Mouse (Mus musculus) gastrocnemius, postnatal 4 days (tissue): Measurements from ENCODE around the gene Myo1d. TPM values are rescaled to one million over a fixed set of nuclear protein-coding genes. Genes with fewer than 3 reads are reported as not detected.
"Not testable (repeated sequence)": the region's sequence is repeated elsewhere in the genome, so short reads cannot be mapped to it uniquely, and the experiment has no call there.

Source experiments
- DNase-seq, 2 experiments: peaks; one replicate each; pipeline ENCODE4 v3.0.0; 2021 to 2022; ENCODE audit warnings: low spot score in 2 of 2, mixed read lengths in 2 of 2
- total RNA-seq, 2 experiments: library from RNA; stranded (reverse); gene quantifications; 2 replicates each; pipeline ENCODE4 v1.2.3; 2021

Myo1d gene
- total RNA-seq, 2 experiments from 2014 or later, result 7.4 to 8.4 TPM

DNA sequence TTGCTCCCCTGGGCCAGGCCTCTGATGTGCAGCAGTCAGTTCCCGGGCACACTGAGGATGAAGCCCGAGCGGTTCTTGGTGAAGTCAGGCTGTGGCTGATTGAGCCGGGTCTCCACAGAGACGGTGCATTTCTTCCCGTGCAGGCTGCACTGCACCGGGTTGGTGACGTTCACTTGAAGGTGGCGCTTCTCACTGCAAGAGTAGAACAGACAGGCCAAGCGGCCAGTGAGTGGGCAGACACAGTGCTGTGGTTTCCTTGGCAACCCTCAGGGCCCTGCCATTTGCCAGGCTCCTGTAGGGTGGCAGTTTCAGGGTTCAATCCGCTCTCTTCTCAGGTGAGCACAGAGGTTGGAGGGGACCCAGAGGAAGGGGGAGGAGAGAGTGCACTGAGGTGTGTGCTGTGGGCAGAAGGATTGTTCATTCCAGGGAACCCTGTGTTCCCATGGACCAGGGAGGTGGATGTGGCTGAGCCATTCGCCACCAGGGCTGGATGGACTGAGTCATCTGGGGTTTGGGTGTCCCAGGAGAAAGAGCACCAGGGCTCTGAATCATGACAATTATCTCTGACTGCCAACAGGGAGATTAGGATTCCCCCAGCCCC, 295.5 kb downstream of the Myo1d start:
- DNase-seq, result no peak

DNA sequence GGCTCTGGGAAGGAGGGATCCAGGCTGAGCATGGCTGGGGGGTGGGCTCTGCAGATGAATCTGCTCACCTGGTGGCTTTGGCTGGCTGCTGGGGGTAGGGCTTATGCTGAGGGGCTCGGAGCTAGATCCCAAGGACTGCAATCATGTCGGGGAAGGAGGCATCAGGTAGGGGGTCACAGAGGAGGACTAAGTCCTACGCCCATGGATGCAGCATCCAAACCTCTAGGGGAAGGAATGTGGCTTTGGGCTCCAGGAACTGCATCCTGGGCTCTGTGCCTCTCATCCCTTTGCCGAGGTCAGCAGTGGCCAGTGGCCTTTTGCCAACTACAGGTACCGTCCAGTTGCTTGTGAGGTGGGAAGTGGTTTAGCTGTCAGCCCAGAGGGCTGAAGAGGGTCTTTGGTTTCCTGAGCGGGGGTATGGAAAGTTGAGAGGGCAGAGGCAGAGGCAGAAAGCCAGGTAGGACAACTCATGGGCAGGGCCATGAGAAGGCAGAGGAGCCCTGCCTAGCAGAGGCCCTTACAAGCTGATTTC, 296.2 kb downstream of the Myo1d start:
- DNase-seq, result no peak

DNA sequence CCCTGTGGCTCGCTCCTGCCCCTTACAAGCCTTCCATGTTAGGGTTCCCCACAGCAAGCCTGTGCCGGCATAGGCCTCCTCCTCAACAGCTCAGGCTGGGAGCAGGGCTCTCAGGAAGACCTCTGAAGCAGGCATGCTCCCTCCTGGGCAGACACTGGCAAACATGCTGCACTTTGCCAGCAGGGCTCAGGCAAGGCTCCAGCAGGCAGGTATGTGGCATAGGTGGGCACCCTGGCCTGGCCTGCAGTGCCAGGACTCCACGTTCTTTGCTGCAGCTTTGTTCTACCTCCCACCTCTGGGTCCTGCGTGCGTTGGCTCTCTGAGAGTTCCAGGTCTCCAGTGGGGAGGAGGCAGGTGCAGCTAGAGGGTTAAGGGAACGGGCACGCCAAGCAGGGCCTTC, 296.9 kb downstream of the Myo1d start:
- DNase-seq, result no peak

- no peak for DNase-seq
These were observed 297.5 kb downstream of the Myo1d start for GRCm38 (mm10) chr11:80482347-80482746.

DNA sequence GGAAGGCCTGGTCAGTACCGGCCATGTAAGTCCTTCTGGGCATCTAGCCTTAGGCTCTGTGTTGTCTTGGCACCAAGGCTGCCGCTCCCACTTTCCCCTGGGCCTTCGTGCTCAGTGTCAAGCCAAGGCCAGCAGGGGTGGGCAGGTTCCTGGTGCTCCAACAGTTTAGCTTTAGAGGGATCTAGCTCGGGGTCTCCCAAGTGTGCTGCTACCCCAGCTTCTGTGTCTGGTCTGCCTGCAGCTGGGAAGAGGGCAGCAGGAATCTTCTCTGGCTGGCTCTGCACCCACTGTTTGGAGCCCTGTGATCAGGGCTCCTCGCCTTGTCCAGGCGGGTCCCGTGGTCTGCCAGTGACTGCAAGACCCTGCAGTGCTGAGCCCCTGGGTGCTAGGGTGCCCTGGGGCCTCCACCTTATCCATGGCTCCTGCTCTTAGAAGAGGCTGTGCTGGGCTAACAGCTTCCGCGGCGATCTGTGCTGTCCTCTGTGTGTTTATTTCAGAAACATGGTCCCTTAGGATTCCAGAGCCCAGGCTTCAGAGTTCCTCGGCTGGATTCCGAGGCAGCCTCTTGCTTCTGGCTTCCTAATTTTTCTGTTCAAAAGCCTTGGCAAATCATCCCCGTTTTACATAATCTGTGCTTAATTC, 298.3 kb downstream of the Myo1d start:
- no peak for DNase-seq

- DNase-seq, result no peak
These were observed 299.6 kb downstream of the Myo1d start for GRCm38 (mm10) chr11:80479906-80480866.

DNA sequence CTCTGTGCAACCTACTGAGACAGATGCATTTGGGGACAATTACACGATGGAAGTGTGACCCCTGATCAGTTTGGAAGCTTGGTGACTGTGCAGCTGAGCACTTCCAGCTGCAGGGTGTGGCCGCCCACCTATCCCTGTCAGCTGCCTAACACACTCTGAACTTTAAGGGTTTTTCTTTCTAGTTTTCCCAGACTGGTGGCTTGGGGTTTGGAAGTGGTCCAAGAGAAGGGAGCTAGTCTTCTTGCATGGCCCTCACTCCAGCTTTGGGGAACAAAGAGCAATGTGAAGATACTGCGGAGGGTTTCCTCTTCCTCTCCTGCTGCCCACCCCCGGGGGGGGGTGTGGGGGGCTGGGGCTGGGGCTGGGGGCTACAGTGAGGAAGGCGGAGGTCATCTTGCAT, 300.4 kb downstream of the Myo1d start:
- DNase-seq, result no peak

DNA sequence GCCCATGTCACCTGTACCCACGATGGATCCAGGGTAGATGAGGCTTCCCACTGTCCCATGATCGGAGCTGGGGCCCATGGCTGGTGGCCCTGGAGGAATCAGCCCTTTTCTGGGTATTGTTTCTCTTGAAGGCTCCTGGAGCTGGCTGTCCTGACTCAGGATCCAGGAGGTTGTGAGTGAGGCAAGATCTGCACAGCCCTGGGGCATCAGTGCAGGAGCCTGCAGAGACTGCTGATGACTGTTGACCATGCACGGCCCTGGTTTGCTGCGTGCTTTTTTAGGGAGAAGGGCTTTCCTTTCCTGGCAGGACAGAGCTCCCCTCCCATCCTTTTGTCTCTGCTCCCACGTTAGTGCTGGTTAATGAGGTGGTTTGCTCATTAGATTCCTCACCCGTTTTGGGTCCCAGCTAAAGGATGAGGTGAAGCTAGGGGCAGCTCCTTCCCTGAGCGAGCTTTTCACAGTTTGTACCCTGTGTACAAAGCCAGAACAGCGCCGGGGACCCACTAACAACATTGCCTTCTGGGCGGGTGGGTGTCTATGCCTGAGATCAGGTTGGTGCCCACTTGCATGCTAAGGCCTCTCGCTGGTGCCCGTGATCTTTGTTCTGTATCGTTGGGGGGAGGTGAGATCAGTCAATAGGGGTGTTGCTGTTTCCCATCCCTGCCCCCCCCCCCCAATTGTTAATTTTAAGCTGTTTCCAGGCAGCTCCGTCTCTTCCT, 301.0 kb downstream of the Myo1d start:
- no peak for DNase-seq

DNA sequence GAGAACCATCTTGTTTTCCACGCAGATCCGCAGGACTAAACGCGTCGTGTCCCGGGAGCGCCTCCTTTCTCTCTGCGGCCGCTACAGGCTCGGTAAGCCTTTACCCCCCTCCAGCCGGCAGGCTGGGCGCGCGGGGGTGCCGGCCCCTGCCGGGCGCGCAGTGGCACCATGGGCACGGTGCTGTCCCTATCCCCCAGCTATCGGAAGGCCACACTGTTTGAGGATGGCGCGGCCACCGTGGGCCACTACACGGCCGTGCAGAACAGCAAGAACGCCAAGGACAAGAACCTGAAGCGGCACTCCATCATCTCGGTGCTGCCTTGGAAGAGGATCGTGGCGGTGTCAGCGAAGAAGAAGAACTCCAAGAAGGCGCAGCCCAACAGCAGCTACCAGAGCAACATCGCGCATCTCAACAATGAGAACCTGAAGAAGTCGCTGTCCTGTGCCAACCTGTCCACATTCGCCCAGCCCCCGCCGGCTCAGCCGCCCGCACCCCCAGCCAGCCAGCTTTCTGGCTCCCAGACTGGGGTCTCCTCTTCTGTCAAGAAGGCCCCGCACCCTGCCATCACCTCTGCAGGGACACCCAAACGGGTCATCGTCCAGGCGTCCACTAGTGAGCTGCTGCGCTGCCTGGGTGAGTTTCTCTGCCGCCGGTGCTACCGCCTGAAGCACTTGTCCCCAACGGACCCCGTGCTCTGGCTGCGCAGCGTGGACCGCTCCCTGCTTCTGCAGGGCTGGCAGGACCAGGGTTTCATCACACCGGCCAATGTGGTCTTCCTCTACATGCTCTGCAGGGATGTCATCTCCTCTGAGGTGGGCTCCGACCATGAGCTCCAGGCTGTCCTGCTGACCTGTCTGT, 302.3 kb downstream of the Myo1d start:
- no peak for DNase-seq

GRCm38 (mm10) chr11:80476222-80477189, 303.3 kb downstream of the Myo1d start, which contains the start of gene Cdk5r1:
Gene Cdk5r1 (plus strand): TSS chr11:80477023.
- peak; percentile 73 to 83 for DNase-seq

GRCm38 (mm10) chr11:80475544-80475943, 304.3 kb downstream of the Myo1d start:
- no peak for DNase-seq

- DNase-seq, result no peak
These were observed 305.0 kb downstream of the Myo1d start for GRCm38 (mm10) chr11:80474846-80475245.

DNA sequence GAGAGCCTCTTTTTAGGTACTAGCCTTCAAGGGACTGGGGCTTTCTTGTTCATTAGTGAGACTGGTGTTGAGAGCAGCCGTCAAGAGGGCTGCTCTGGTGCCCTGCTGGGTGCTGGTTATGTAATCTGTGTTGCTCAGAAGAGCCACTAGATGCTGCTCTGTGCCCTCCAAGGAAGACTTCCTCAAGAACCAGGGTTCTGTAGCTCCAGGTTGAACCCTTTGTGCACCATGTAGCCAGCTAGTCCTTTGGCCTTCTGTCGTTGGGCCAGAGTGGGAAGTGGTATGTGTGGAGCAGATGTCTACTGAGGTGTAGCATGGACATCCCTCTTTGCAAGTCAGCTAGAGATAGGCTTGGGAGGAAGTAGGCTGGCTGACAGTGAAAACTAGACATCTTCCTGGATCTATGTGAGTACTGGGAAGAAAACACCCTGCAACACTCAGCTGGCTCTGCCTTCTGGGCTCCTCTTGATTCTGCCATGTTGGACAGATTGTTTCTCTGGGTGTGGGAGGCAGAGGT, 305.6 kb downstream of the Myo1d start:
- no peak for DNase-seq

DNA sequence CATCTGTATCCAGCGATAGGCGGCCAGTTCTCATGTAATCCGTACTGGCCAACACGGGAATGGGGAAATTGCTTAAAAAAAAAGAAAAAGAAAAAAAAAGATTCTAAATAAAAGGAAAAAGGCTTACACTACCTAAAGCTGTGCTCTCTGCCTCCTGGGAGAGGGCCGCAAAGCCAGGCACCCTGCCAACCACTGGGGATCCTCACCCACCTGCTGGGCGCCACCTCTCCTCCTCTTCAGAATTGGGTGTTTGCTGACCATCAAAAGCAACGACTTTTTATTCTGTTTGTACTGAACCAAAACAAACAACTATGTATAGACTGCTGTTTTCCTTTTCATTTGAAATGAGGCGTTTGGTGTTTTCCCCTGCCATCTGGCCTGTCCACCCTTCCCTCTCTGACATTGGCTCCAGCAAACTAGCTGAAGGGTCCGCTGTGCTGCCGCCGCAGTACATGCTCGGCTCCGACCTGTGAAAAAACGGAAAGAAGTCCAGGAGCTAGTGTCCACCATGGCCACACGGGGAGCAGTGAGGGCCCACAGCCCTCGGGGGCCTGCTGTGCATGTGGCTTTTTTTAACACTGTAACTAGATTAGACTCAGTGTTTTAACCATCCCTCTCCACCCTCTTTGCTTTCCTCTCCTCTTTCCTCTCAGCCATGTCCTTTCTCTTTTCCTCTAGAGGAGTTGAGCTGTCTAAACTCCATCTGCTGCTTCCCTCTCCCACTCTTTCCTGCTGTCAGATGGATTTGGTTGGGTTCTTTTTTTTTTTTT, 307.8 kb downstream of the Myo1d start:
- DNase-seq, result no peak

- DNase-seq, result not testable (repeated sequence)
These were observed 316.2 kb downstream of the Myo1d start for GRCm38 (mm10) chr11:80463605-80464130.

GRCm38 (mm10) chr11:80453198-80453597, 326.6 kb downstream of the Myo1d start:
- no peak for DNase-seq

DNA sequence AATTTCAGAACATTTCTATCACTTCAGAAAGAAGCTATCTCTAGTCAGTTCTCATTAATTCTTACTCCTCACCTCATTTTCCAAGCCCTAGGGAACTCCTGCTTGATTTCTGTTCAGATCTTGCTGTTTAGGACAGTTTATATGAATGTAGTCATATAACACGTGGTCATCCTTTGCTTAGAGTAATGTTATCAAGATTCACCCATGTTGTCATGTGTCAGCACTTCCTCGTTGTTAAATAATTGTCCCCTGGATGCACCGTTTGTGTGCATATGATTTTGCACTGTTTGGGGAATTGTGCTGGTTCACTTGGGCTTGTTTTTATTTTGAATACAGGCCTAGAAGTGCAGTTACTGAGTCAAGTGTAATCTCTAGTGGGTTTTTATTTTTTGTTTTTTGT, 327.6 kb downstream of the Myo1d start:
- DNase-seq, result no peak

DNA sequence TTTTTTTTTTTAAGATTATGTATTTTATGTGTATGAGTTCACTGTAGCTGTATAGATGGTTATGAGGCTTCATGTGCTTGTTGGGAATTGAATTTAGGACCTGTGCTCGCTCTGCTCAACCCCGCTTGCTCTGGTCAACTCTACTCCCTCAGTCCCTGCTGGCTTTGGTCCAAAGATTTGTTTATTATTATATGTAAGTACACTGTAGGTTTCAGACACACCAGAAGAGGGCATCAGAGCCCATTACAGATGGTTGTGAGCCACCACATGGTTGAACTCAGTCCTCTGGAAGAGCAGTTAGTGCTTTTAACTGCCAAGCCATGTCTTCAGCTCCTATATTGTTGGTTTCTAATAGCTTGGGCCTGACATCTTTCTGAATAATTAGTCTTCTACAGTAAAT, 330.0 kb downstream of the Myo1d start:
- no peak for DNase-seq
